Mouse (Mus musculus) bone marrow macrophage, adult 2 months (primary cell): Measurements from ENCODE around the gene Map3k9.

ENCODE experiments used
- CTCF ChIP-seq: IDR thresholded peaks from 2 replicates; pipeline ENCODE4 v1.5.1; 2012; ENCODE audit warnings: low read depth, mild to moderate bottlenecking, low read length, moderate library complexity
- POLR2A ChIP-seq: IDR thresholded peaks from 2 replicates; pipeline ENCODE4 v1.6.1; 2012; ENCODE audit warnings: mild to moderate bottlenecking, low read depth, low read length, borderline replicate concordance

GRCm38 (mm10) chr12:81719161-81719560, 61.8 kb downstream of the Map3k9 start:
- no peak for TF ChIP-seq POLR2A
- no peak for TF ChIP-seq CTCF
